26 mouse cellular contexts compared by ENCODE assay signal in genomic region chr11:5476806-5477205, GRCm38 (mm10).
"Had no signal": no experiment of that assay in that cellular context is flagged by ENCODE, and none has a peak within 500 bp of the region (broad histone marks: within the 10 kb centered on the region; RNA-seq: fewer than 3 reads in every experiment).

No protein-coding gene starts in this region.

- H3K9ac ChIP-seq: heart, embryonic 12.5 days; hindbrain, embryonic 12.5 days; hindbrain, embryonic 14.5 days; intestine, embryonic 15.5 days; limb, embryonic 12.5 days had no signal

- H3K27ac ChIP-seq: heart, embryonic 10.5 days; hindbrain, embryonic 10.5 days; hindbrain, embryonic 12.5 days; hindbrain, embryonic 14.5 days; intestine, embryonic 15.5 days; layer of hippocampus, adult 2 months; left cerebral cortex, adult 2 months; limb, embryonic 10.5 days; limb, embryonic 12.5 days had no signal

- H3K36me3 ChIP-seq: heart, embryonic 10.5 days; heart, embryonic 12.5 days; hindbrain, embryonic 10.5 days; hindbrain, embryonic 12.5 days; intestine, embryonic 15.5 days; limb, embryonic 10.5 days; limb, embryonic 12.5 days had no signal

- DNase-seq: gastrocnemius, adult 2 months; gastrocnemius, postnatal 10 days; gastrocnemius, postnatal 25 days; heart, adult 18-20 months; heart, postnatal 10 days; heart, postnatal 4 days; kidney, adult 18-20 months; kidney, adult 8-10 months; kidney, postnatal 10 days; kidney, postnatal 25 days; kidney, postnatal 4 days; liver had no signal

- H3K9me3 ChIP-seq: heart, embryonic 10.5 days; heart, embryonic 12.5 days; hindbrain, embryonic 10.5 days; hindbrain, embryonic 12.5 days; intestine, embryonic 15.5 days; limb, embryonic 10.5 days; limb, embryonic 12.5 days had no signal

- ATAC-seq: hindbrain, embryonic 16.5 days; inflammation-experienced regulatory T-cells, adult 6 months; intestine, embryonic 15.5 days; intestine, postnatal 0 days had no signal

- H3K4me3 ChIP-seq: heart, embryonic 10.5 days; heart, embryonic 12.5 days; hindbrain, embryonic 10.5 days; hindbrain, embryonic 12.5 days; intestine, embryonic 15.5 days; layer of hippocampus, adult 2 months; left cerebral cortex, adult 2 months; limb, embryonic 10.5 days; limb, embryonic 12.5 days had no signal

- H3K4me1 ChIP-seq: heart, embryonic 10.5 days; heart, embryonic 12.5 days; hindbrain, embryonic 10.5 days; hindbrain, embryonic 12.5 days; intestine, embryonic 15.5 days; limb, embryonic 10.5 days; limb, embryonic 12.5 days had no signal

- H3K27me3 ChIP-seq: heart, embryonic 12.5 days; hindbrain, embryonic 12.5 days; intestine, embryonic 15.5 days; limb, embryonic 12.5 days had no signal

- H3K4me2 ChIP-seq: heart, embryonic 12.5 days; hindbrain, embryonic 12.5 days; hindbrain, embryonic 14.5 days; intestine, embryonic 15.5 days; limb, embryonic 12.5 days; liver, embryonic 11.5 days had no signal
